Mouse (Mus musculus): ENCODE data around the gene Ttc29. TPM values are rescaled to one million over a fixed set of nuclear protein-coding genes. Genes with fewer than 3 reads are reported as not detected.

The Ttc29 gene
- polyA plus RNA-seq, 1 experiment from 2014 or later, result not detected

DNA sequence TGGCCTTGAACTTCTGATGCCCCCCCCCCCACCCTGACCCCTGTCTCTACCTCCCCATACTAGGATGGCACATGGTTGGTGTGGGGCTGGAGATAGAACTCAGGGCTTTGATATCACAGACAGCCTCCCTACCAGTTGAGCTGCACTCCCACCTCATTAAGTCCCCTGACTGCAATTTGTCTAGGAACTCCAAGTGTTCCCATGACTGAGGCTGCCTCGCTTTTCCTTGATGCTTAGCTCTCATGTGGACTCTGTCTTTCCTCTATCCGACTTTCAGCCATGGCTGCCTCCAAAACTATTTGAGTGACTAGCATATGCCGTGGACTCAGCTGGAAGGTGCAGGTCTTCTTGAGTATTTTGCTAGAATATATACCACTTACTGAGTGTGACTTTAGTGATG is 110.3 kb downstream of the Ttc29 start:
- no peak for DNase-seq (ENCODE audit: low spot score)
- WGBS, result 86% methylated on average over 3 of the region's 3 CpGs
- no peak for ATAC-seq (replicated peaks; ENCODE audit: low FRiP score)
- Histone ChIP-seq H3K9ac (ENCODE audit: low read length) (no peak overlapping the region), H3K27me3 (ENCODE audit: control insufficient read depth, insufficient read depth, low read length) (no peaks in the 10 kb centered on the region), H3K4me1 (replicated peaks; ENCODE audit: control insufficient read depth, insufficient read depth, low read length) (no peaks in the 10 kb centered on the region), H3K27ac (ENCODE audit: low read depth, low read length) (no peak overlapping the region), H3K9me3 (ENCODE audit: control insufficient read depth, low read length) (no peaks in the 10 kb centered on the region), H3K4me2 (ENCODE audit: low read depth, low read length, severe bottlenecking) (no peak overlapping the region), H3K36me3 (ENCODE audit: control insufficient read depth, insufficient read depth, low read length) (no peaks in the 10 kb centered on the region), H3K4me3 (ENCODE audit: low read depth, low read length) (no peak overlapping the region)

DNA sequence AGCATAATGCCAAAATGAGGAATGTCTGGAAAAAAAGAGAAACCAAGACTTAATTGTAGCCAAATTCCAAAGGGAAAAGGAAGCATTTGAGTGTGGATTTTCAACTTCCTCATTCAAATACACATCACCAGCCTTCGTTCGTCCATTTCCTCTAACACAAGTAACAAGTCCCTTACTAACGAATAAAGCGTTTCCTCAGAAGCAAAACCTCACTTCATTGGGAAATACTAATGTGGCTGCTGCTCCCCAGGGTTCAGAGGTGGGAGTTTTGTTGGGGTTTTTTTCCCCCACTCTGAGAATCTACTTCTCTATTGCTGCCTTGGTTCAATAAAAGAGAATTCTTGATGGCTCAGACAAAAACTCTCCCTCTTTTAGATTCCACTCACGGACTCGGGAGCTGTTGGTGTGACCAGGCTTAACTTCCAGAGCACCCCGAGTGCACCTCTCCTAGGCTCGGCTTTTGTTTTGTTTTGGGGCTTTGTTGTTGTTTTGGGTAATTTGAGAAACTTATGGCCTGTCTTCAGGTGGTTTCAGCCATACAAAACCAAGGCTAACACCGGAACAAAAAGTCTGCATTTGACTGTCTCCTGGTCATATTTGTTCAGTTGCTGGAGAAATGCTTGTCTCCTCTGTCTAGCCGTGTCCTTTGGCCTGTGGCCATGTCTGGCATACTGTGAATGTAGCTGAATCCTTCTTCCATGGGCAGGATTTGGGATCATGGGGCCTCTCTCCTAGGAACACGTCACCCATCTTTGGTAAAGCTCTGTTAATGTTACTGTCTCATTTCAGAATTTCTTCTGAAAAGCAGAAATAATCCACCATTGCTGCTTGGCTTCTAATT is 127.8 kb downstream of the Ttc29 start:
- peak overlapping the region; percentile 31; the same call in 1 of the 2 replicates for H3K27ac ChIP-seq (ENCODE audit: low read depth, low read length)
- no peak overlapping the region for H3K4me2 ChIP-seq (ENCODE audit: low read depth, low read length, severe bottlenecking)
- ATAC-seq (replicated peaks; ENCODE audit: low FRiP score), result no peak; the same call in 1 of the 2 replicates
- H3K4me3 ChIP-seq (ENCODE audit: low read depth, low read length), result no peak overlapping the region
- H3K36me3 ChIP-seq (ENCODE audit: control insufficient read depth, insufficient read depth, low read length), result no peaks in the 10 kb centered on the region
- peaks cover 6% of the 10 kb centered on the region; the same call in 1 of the 2 replicates for H3K4me1 ChIP-seq (replicated peaks; ENCODE audit: control insufficient read depth, insufficient read depth, low read length)
- H3K9me3 ChIP-seq (ENCODE audit: control insufficient read depth, low read length), result no peaks in the 10 kb centered on the region
- DNase-seq (ENCODE audit: low spot score), result no peak
- WGBS, result 47% methylated on average over 11 of the region's 11 CpGs
- H3K9ac ChIP-seq (ENCODE audit: low read length), result no peak overlapping the region
- H3K27me3 ChIP-seq (ENCODE audit: control insufficient read depth, insufficient read depth, low read length), result no peaks in the 10 kb centered on the region; the same call in 1 of the 2 replicates

DNA sequence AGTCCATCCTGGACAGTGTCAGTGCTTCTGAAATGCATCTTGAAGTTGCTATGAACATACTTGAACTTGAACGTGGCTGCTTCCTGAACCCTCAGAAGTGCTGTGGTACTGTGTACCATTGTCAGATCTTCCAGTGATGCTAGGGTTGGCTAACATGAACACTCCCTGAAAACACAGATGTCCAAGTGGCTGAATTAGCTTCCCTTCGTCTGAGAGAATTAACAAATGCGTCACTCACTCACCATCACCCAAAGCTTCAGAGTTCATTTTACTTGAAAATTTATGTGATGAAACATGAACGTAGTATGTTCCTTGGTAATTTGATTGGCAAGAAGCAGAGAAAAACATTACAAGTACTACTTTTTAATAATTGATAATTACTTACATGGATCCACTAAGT is 129.1 kb downstream of the Ttc29 start:
- Histone ChIP-seq H3K27ac (ENCODE audit: low read depth, low read length) (no peak overlapping the region), H3K4me1 (replicated peaks; ENCODE audit: control insufficient read depth, insufficient read depth, low read length) (peaks cover 10% of the 10 kb centered on the region; the same call in 1 of the 2 replicates), H3K9me3 (ENCODE audit: control insufficient read depth, low read length) (no peaks in the 10 kb centered on the region), H3K27me3 (ENCODE audit: control insufficient read depth, insufficient read depth, low read length) (no peaks in the 10 kb centered on the region; the same call in 1 of the 2 replicates), H3K4me3 (ENCODE audit: low read depth, low read length) (no peak overlapping the region), H3K9ac (ENCODE audit: low read length) (no peak overlapping the region), H3K36me3 (ENCODE audit: control insufficient read depth, insufficient read depth, low read length) (no peaks in the 10 kb centered on the region), H3K4me2 (ENCODE audit: low read depth, low read length, severe bottlenecking) (no peak overlapping the region)
- ATAC-seq (replicated peaks; ENCODE audit: low FRiP score) (no peak), DNase-seq (ENCODE audit: low spot score) (no peak)
- WGBS, result 75% methylated on average over 4 of the region's 4 CpGs

DNA sequence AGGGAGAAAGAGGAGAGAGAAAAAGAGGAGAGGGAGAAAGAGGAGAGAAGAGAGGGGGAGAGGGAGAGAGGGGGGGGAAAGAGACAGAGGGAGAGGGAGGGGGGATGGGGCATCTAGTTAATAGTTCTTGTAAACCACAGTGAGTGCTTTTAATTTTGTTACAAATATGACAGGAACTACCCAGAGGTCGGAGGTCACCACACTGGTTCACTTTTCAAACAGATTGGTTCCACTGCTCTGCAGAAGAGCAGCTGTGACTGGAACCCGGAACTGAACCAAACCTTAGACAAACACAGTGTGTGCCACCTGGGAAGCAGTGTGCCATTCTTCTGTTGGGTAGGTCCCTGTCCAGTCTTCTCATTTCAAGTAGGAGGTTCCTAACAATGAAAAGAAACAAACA is 130.9 kb downstream of the Ttc29 start:
- Histone ChIP-seq H3K9ac (ENCODE audit: low read length) (no peak overlapping the region), H3K9me3 (ENCODE audit: control insufficient read depth, low read length) (no peaks in the 10 kb centered on the region), H3K36me3 (ENCODE audit: control insufficient read depth, insufficient read depth, low read length) (no peaks in the 10 kb centered on the region), H3K27ac (ENCODE audit: low read depth, low read length) (no peak overlapping the region), H3K27me3 (ENCODE audit: control insufficient read depth, insufficient read depth, low read length) (no peaks in the 10 kb centered on the region; the same call in 1 of the 2 replicates), H3K4me1 (replicated peaks; ENCODE audit: control insufficient read depth, insufficient read depth, low read length) (peaks cover 10% of the 10 kb centered on the region; the same call in 1 of the 2 replicates), H3K4me2 (ENCODE audit: low read depth, low read length, severe bottlenecking) (no peak overlapping the region), H3K4me3 (ENCODE audit: low read depth, low read length) (no peak overlapping the region)
- 63% methylated on average over 2 of the region's 2 CpGs for WGBS
- ATAC-seq (replicated peaks; ENCODE audit: low FRiP score) (no peak), DNase-seq (ENCODE audit: low spot score) (no peak)

DNA sequence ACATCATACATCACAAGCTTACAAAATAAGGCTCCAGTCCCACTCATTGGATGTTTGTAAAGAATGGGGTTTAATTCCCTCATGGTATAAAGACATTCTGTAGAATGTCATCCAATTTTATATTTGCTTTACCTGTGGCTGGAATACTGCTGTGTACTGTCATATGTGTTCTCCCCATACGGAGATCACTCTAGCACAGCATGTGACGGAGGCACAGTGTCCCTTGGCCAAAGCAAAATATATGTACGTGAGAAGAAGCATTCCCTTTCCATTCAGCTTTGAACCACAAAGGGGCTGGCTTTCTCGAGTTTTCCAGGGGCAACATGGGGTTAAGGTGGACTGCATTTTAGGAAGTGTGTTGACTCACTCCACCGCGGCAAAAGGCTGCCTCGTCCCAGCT is 132.6 kb downstream of the Ttc29 start:
- H3K4me2 ChIP-seq (ENCODE audit: low read depth, low read length, severe bottlenecking), result peak overlapping the region; percentile 8; the same call in 1 of the 2 replicates
- H3K4me1 ChIP-seq (replicated peaks; ENCODE audit: control insufficient read depth, insufficient read depth, low read length), result peaks cover 9% of the 10 kb centered on the region; the same call in 1 of the 2 replicates
- H3K9me3 ChIP-seq (ENCODE audit: control insufficient read depth, low read length), result no peaks in the 10 kb centered on the region
- no peaks in the 10 kb centered on the region for H3K36me3 ChIP-seq (ENCODE audit: control insufficient read depth, insufficient read depth, low read length)
- no peaks in the 10 kb centered on the region; the same call in 1 of the 2 replicates for H3K27me3 ChIP-seq (ENCODE audit: control insufficient read depth, insufficient read depth, low read length)
- DNase-seq (ENCODE audit: low spot score) (no peak), ATAC-seq (replicated peaks; ENCODE audit: low FRiP score) (peak; percentile 42)
- H3K9ac ChIP-seq (ENCODE audit: low read length), result no peak overlapping the region
- no peak overlapping the region for H3K27ac ChIP-seq (ENCODE audit: low read depth, low read length)
- WGBS, result 33% methylated on average over 7 of the region's 7 CpGs
- no peak overlapping the region for H3K4me3 ChIP-seq (ENCODE audit: low read depth, low read length)

DNA sequence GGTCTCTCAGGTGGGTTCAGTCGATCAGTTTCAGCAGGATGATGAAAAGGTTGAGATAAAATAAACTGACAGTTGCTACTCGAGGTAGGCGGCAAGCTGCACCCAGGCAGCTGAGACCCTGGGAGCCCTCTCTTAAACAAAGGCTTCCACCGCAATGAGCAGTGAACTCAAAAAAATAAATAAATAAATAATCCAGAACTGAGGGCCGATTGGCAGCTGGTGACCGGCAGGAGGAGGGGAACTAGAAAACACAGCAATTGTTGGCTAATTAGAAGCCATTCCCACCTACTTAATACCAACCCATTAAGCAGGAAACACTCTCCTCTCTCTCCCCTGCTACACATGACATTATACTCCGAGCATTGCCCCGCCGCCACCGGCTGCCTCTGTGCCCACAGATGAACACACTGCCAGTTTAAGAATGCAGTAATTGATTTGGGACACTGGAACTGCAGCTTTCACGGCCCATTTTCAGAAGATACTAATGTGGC is 133.1 kb downstream of the Ttc29 start:
- Histone ChIP-seq H3K36me3 (ENCODE audit: control insufficient read depth, insufficient read depth, low read length) (no peaks in the 10 kb centered on the region), H3K27me3 (ENCODE audit: control insufficient read depth, insufficient read depth, low read length) (no peaks in the 10 kb centered on the region; the same call in 1 of the 2 replicates), H3K4me3 (ENCODE audit: low read depth, low read length) (no peak overlapping the region), H3K4me2 (ENCODE audit: low read depth, low read length, severe bottlenecking) (peak overlapping the region; percentile 8; the same call in 1 of the 2 replicates), H3K9me3 (ENCODE audit: control insufficient read depth, low read length) (no peaks in the 10 kb centered on the region), H3K9ac (ENCODE audit: low read length) (no peak overlapping the region), H3K27ac (ENCODE audit: low read depth, low read length) (no peak overlapping the region), H3K4me1 (replicated peaks; ENCODE audit: control insufficient read depth, insufficient read depth, low read length) (peaks cover 5% of the 10 kb centered on the region; the same call in 1 of the 2 replicates)
- 14% methylated on average over 11 of the region's 11 CpGs for WGBS
- peak; percentile 92 for ATAC-seq (replicated peaks; ENCODE audit: low FRiP score)
- peak; percentile 70 for DNase-seq (ENCODE audit: low spot score)

DNA sequence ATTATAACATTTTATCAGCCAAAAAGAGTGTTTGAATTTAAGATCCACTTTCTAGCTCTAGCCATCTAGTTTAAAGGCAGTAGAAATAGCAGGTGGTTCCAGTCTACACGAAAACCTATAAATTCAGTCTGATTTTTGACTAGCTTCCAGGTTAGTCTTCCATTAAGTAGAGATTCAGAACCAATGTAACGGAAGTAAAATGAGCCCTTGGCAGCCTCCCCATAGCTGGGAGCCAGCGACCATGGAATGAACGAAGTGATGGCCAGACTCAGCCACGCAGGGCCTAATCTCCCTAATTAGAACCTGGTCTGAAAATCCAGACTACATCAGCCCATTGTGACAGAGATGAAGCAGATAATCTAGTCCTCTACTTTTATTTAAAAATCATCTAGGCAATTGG is 140.8 kb downstream of the Ttc29 start:
- H3K9me3 ChIP-seq (ENCODE audit: control insufficient read depth, low read length), result no peaks in the 10 kb centered on the region
- DNase-seq (ENCODE audit: low spot score), result no peak
- H3K27me3 ChIP-seq (ENCODE audit: control insufficient read depth, insufficient read depth, low read length), result no peaks in the 10 kb centered on the region
- no peak overlapping the region for H3K9ac ChIP-seq (ENCODE audit: low read length)
- no peak overlapping the region for H3K4me3 ChIP-seq (ENCODE audit: low read depth, low read length)
- no peak overlapping the region for H3K4me2 ChIP-seq (ENCODE audit: low read depth, low read length, severe bottlenecking)
- H3K36me3 ChIP-seq (ENCODE audit: control insufficient read depth, insufficient read depth, low read length), result no peaks in the 10 kb centered on the region
- 59% methylated on average over 5 of the region's 5 CpGs for WGBS
- ATAC-seq (replicated peaks; ENCODE audit: low FRiP score), result no peak
- H3K4me1 ChIP-seq (replicated peaks; ENCODE audit: control insufficient read depth, insufficient read depth, low read length), result no peaks in the 10 kb centered on the region
- no peak overlapping the region for H3K27ac ChIP-seq (ENCODE audit: low read depth, low read length)

DNA sequence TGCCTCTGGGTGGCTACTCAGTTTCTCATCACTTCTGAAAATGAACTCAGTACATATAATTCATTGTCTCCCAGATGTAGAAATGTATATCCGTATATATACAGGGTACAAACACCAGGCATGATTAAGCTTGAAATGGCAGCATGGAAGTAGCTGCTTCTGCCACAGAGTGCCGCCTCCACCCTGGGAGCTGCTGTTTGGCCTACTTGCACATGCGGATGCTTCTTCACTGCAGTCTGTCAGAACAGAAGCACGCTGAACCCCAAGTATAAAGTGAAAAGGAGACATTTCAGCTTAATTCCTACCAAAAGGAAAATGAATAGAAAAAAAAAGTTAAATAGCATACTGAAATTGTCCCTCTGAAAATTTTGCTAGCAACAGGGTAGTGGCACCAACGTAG is 141.7 kb downstream of the Ttc29 start:
- ATAC-seq (replicated peaks; ENCODE audit: low FRiP score), result no peak
- Histone ChIP-seq H3K4me2 (ENCODE audit: low read depth, low read length, severe bottlenecking) (no peak overlapping the region), H3K4me1 (replicated peaks; ENCODE audit: control insufficient read depth, insufficient read depth, low read length) (no peaks in the 10 kb centered on the region), H3K9ac (ENCODE audit: low read length) (no peak overlapping the region), H3K9me3 (ENCODE audit: control insufficient read depth, low read length) (no peaks in the 10 kb centered on the region), H3K27me3 (ENCODE audit: control insufficient read depth, insufficient read depth, low read length) (no peaks in the 10 kb centered on the region), H3K36me3 (ENCODE audit: control insufficient read depth, insufficient read depth, low read length) (no peaks in the 10 kb centered on the region), H3K4me3 (ENCODE audit: low read depth, low read length) (no peak overlapping the region), H3K27ac (ENCODE audit: low read depth, low read length) (no peak overlapping the region)
- no peak for DNase-seq (ENCODE audit: low spot score)
- 89% methylated on average over 5 of the region's 5 CpGs for WGBS
